In genomic region chr2:153741437-153742065, GRCm38 (mm10) we compare ENCODE assay signal across 8 mouse cellular contexts. TPM values are rescaled to one million over a fixed set of nuclear protein-coding genes. Genes with fewer than 3 reads are reported as not detected.
A peak's percentile ranks its signal among the peaks of the same experiment; 100 is the strongest.
DNase-seq lines count a peak whose midpoint lies in the region; ATAC-seq and TF ChIP-seq lines count a peak whose summit lies in the region.

No protein-coding gene starts in this region.

- peak overlapping the region; percentile 54 for H3ac ChIP-seq in myocyte (ENCODE audit: control insufficient read depth, insufficient read length)

- 2% methylated on average over 53 of the region's 56 CpGs for WGBS in kidney, embryonic 14.5 days
- WGBS in liver, adult 2 months = 2% methylated on average over 55 of the region's 56 CpGs

- peaks cover 29% of the 10 kb centered on the region; the same call in 1 of the 2 replicates for H3K79me2 ChIP-seq in liver, adult 2 months (ENCODE audit: control insufficient read depth, insufficient read depth, low read length)
- H3K79me2 ChIP-seq in myocyte (ENCODE audit: control insufficient read depth, insufficient read depth) = peaks cover 52% of the 10 kb centered on the region

- H3K27me3 ChIP-seq in kidney, embryonic 14.5 days (ENCODE audit: control insufficient read depth, insufficient read depth, low read length) = no peaks in the 10 kb centered on the region
- no peaks in the 10 kb centered on the region for H3K27me3 ChIP-seq in liver, adult 2 months (ENCODE audit: control insufficient read depth, insufficient read depth, low read length)
- H3K27me3 ChIP-seq in myocyte (ENCODE audit: control insufficient read depth, insufficient read depth, insufficient read length) = no peaks in the 10 kb centered on the region

- peak; percentile 90 for ATAC-seq in kidney, embryonic 14.5 days (ENCODE audit: low FRiP score, low TSS enrichment)

- no peaks in the 10 kb centered on the region for H3K9me3 ChIP-seq in kidney, embryonic 14.5 days (ENCODE audit: control insufficient read depth, low read length)

- H3K9ac ChIP-seq in kidney, embryonic 14.5 days (ENCODE audit: low read depth, low read length) = peak overlapping the region; percentile 94
- peak overlapping the region; percentile 89 for H3K9ac ChIP-seq in liver, adult 2 months (ENCODE audit: low read depth, low read length)

- peak overlapping the region; percentile 92 for H3K27ac ChIP-seq in kidney, embryonic 14.5 days (ENCODE audit: low read depth, low read length)
- H3K27ac ChIP-seq in liver, adult 2 months (replicated peaks; ENCODE audit: insufficient read depth, low read depth, low read length) = peak overlapping the region; percentile 64

- peak overlapping the region; percentile 90 for H3K4me3 ChIP-seq in kidney, embryonic 14.5 days (ENCODE audit: low read length)
- H3K4me3 ChIP-seq in liver, adult 2 months (ENCODE audit: insufficient read depth, low read depth, low read length) = peak overlapping the region; percentile 88
- peak overlapping the region; percentile 84 for H3K4me3 ChIP-seq in myocyte

- TF ChIP-seq POLR2A in liver, adult 2 months (IDR thresholded peaks at IDR 0.05; ENCODE audit: extremely low read depth, insufficient read depth, low read length) = no peak
- no peak for TF ChIP-seq POLR2A in myocyte (IDR thresholded peaks at IDR 0.05; ENCODE audit: insufficient read length, low read depth)

- H3K4me1 ChIP-seq in kidney, embryonic 14.5 days (ENCODE audit: control insufficient read depth, insufficient read depth, low read length) = peaks cover 15% of the 10 kb centered on the region
- peaks cover 9% of the 10 kb centered on the region; the same call in 1 of the 2 replicates for H3K4me1 ChIP-seq in liver, adult 2 months (ENCODE audit: control insufficient read depth, insufficient read depth, low read length)

- H3K36me3 ChIP-seq in kidney, embryonic 14.5 days (ENCODE audit: control insufficient read depth, insufficient read depth, low read length) = peaks cover 4% of the 10 kb centered on the region
- H3K36me3 ChIP-seq in liver, adult 2 months (ENCODE audit: control insufficient read depth, insufficient read depth, low read length) = no peaks in the 10 kb centered on the region
- H3K36me3 ChIP-seq in myocyte (ENCODE audit: control insufficient read depth, insufficient read depth) = no peaks in the 10 kb centered on the region

- peak overlapping the region; percentile 77 for H3K4me2 ChIP-seq in kidney, embryonic 14.5 days (replicated peaks; ENCODE audit: low read depth, low read length)
- peak overlapping the region; percentile 86 for H3K4me2 ChIP-seq in myocyte (ENCODE audit: low read depth)

- no peak for TF ChIP-seq CTCF in liver, adult 2 months (IDR thresholded peaks at IDR 0.05; ENCODE audit: low read depth, low read length)

- DNase-seq in kidney, adult 8-10 months = no peak
- DNase-seq in MEL-GATA-1-ER (ENCODE audit: extremely low read depth, low read depth) = peak; percentile 34
- peak; percentile 54 for DNase-seq in embryo, embryonic 11.5 days (ENCODE audit: low read depth, low spot score)
- DNase-seq in heart, postnatal 4 days = peak; percentile 88
- DNase-seq in liver, adult 2 months (ENCODE audit: extremely low read depth, low read depth, low spot score) = peak; percentile 19
- no peak for DNase-seq in spleen, postnatal 14 days (ENCODE audit: low spot score in 2 of 2)

TF ChIP-seq in myocyte, 11 proteins besides CTCF, POLR2A, EP300 and RAD21:
- no peak for TF ChIP-seq REST (IDR thresholded peaks at IDR 0.05; ENCODE audit: insufficient read depth, insufficient read length)
- peak; percentile 43 for TF ChIP-seq POLR2AphosphoS2 (IDR thresholded peaks at IDR 0.05; ENCODE audit: insufficient read length, low read depth)
TF ChIP-seq in myocyte: peak in this region for 1.

RNA-seq across cellular contexts. Expression of gene Mapre1, which starts 0.5 kb away (rescaled TPM):
- polyA plus RNA-seq in kidney, embryonic 14.5 days (2014; fragmentation: Nextera tagmentation; extraction: Ambion mirVana) = 203 and 243 TPM in 2 replicates
- total RNA-seq in heart, postnatal 4 days (2021) = 100 to 1,000 TPM; 158 to 174 TPM
- total RNA-seq in liver, adult 2 months (2014; rRNA removed) = 6.6 and 7.9 TPM in 2 replicates
- 2.7 and 3.0 TPM in 2 replicates for polyA plus RNA-seq in liver, adult 2 months (2012; rRNA removed)
- 60.5 TPM for polyA plus RNA-seq in myocyte (2012; fragmentation: generic; extraction: Trizol)

RNA-seq across cellular contexts. Expression of gene Efcab8, which starts 38.2 kb away (rescaled TPM):
- polyA plus RNA-seq in kidney, embryonic 14.5 days (2014; fragmentation: Nextera tagmentation; extraction: Ambion mirVana) = not detected in 2 replicates
- total RNA-seq in heart, postnatal 4 days (2021) = under 1 TPM; 0.26 to 0.29 TPM
- not detected in 2 replicates for total RNA-seq in liver, adult 2 months (2014; rRNA removed)
- polyA plus RNA-seq in liver, adult 2 months (2012; rRNA removed) = 0.02 TPM in 1 of 2 replicates, not detected in the other
- 0.04 TPM for polyA plus RNA-seq in myocyte (2012; fragmentation: generic; extraction: Trizol)

RNA-seq across cellular contexts. Expression of gene Dnmt3c, which starts 45.1 kb away (rescaled TPM):
- not detected in 2 replicates for polyA plus RNA-seq in kidney, embryonic 14.5 days (2014; fragmentation: Nextera tagmentation; extraction: Ambion mirVana)
- not detected for total RNA-seq in heart, postnatal 4 days (2021)
- not detected in 2 replicates for total RNA-seq in liver, adult 2 months (2014; rRNA removed)
- polyA plus RNA-seq in liver, adult 2 months (2012; rRNA removed) = not detected in 2 replicates
- not detected for polyA plus RNA-seq in myocyte (2012; fragmentation: generic; extraction: Trizol)

Comparison
In these comparisons a context has a peak if more than half of its experiments do, and no peak if none do; other contexts are left out.
1. DNase-seq: peak in MEL-GATA-1-ER (single experiment), embryo, embryonic 11.5 days (single experiment), heart, postnatal 4 days (single experiment) and liver, adult 2 months (single experiment); none in kidney, adult 8-10 months (0 of 2) and spleen, postnatal 14 days (0 of 2).
2. RNA of gene Mapre1, which starts 0.5 kb away (polyA plus RNA-seq): 203 to 243 TPM in kidney, embryonic 14.5 days and 60.5 TPM in myocyte (single experiment); 2.7 to 3.0 TPM in liver, adult 2 months; every median in the first group is over 10 times any median in the second.
3. Peak in every context shown above with its lines, with median percentiles within 50 percentile points of each other: H3K4me3 ChIP-seq.